In the genomic region with DNA sequence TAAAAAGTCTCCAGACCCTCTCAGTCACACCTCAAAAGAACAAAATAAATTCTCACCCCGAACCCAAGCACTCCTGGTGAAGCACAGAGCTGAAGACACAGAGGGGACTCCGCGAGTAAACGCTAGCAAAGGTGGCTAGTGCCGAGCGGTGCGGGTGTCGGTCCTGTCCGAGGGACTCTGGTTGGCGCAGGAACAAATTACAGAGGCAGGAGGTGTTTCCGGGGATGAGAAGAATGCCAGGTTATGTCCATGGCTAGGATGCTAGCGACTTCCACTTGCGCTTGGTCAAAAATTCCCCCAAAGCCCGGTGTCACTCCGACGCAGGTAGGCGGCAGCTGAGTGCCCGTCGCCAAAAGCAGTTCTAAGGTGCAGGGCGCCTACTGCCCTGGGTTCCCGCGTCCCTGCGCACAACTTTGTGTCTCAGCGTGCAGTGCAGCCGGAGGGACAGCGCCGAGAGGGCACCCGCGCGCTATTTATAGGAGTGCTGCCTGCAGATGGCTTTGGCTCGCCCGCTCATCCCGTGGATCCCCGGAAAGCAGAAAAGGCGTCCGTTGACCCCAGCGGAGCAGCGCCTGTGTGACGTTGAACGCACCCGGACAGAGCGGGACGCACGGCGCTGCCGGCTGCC, we compare ENCODE assay signal across 10 mouse cellular contexts. TPM values are rescaled to one million over a fixed set of nuclear protein-coding genes. Genes with fewer than 3 reads are reported as not detected.
DNase-seq lines count a peak whose midpoint lies in the region; ATAC-seq and TF ChIP-seq lines count a peak whose summit lies in the region.
"Had no signal": no experiment of that assay in that cellular context is flagged by ENCODE, and none has a peak within 500 bp of the region (broad histone marks: within the 10 kb centered on the region; RNA-seq: fewer than 3 reads in every experiment).

No protein-coding gene starts in this region.

- H3K4me2 ChIP-seq in embryonic facial prominence, embryonic 12.5 days (replicated peaks), result peak overlapping the region; percentile 48
- H3K4me2 ChIP-seq in intestine, embryonic 15.5 days (replicated peaks), result peak overlapping the region; percentile 48

- peak overlapping the region; percentile 30 for H3K4me3 ChIP-seq in embryonic facial prominence, embryonic 12.5 days
- peak overlapping the region; percentile 19 for H3K4me3 ChIP-seq in intestine, embryonic 15.5 days (replicated peaks)
- peak overlapping the region; percentile 34 for H3K4me3 ChIP-seq in olfactory bulb, adult 2 months (ENCODE audit: insufficient read depth, low read depth, low read length)

- 1% methylated on average over 46 of the region's 46 CpGs for WGBS in embryonic facial prominence, embryonic 12.5 days
- under 1% methylated on average over 46 of the region's 46 CpGs for WGBS in intestine, embryonic 15.5 days
- WGBS in olfactory bulb, adult 2 months, result under 1% methylated on average over 46 of the region's 46 CpGs

- DNase-seq in kidney, postnatal 10 days, result peak; percentile 7
- DNase-seq in kidney, adult 18-20 months, result no peak
- DNase-seq in gastrocnemius, postnatal 4 days (ENCODE audit: low spot score in 2 of 2), result no peak
- no peak for DNase-seq in adrenal gland, adult 2 months
- DNase-seq in c-Kit-positive CD71-positive TER-119-positive erythroid progenitor cells, embryonic 14.5 days (ENCODE audit: low spot score), result no peak

- H3K36me3 ChIP-seq in embryonic facial prominence, embryonic 12.5 days, result no peaks in the 10 kb centered on the region
- no peaks in the 10 kb centered on the region for H3K36me3 ChIP-seq in intestine, embryonic 15.5 days

- H3K4me1 ChIP-seq in embryonic facial prominence, embryonic 12.5 days, result peaks cover 13% of the 10 kb centered on the region
- H3K4me1 ChIP-seq in intestine, embryonic 15.5 days (replicated peaks), result peaks cover 13% of the 10 kb centered on the region; the same call in 1 of the 2 replicates
- peaks cover 18% of the 10 kb centered on the region; the same call in 1 of the 2 replicates for H3K4me1 ChIP-seq in olfactory bulb, adult 2 months (ENCODE audit: control insufficient read depth, insufficient read depth, low read length)

- no peak overlapping the region for H3K27ac ChIP-seq in embryonic facial prominence, embryonic 12.5 days
- no peak overlapping the region for H3K27ac ChIP-seq in intestine, embryonic 15.5 days
- H3K27ac ChIP-seq in olfactory bulb, adult 2 months (ENCODE audit: insufficient read depth, low read depth, low read length), result no peak overlapping the region

- H3K9ac ChIP-seq in embryonic facial prominence, embryonic 12.5 days, result no peak overlapping the region
- no peak overlapping the region for H3K9ac ChIP-seq in intestine, embryonic 15.5 days

- no peak for ATAC-seq in embryonic facial prominence, embryonic 12.5 days (ENCODE audit: insufficient number of reproducible peaks, insufficient read depth, low FRiP score, low TSS enrichment)
- no peak for ATAC-seq in intestine, embryonic 15.5 days

- TF ChIP-seq POLR2A in olfactory bulb, adult 2 months (IDR thresholded peaks at IDR 0.05; ENCODE audit: insufficient read depth, low read depth, low read length), result no peak

- peaks cover 49% of the 10 kb centered on the region for H3K27me3 ChIP-seq in embryonic facial prominence, embryonic 12.5 days
- H3K27me3 ChIP-seq in intestine, embryonic 15.5 days (replicated peaks), result peaks cover 41% of the 10 kb centered on the region

- no peaks in the 10 kb centered on the region for H3K9me3 ChIP-seq in embryonic facial prominence, embryonic 12.5 days
- no peaks in the 10 kb centered on the region for H3K9me3 ChIP-seq in intestine, embryonic 15.5 days

- TF ChIP-seq CTCF in olfactory bulb, adult 2 months (IDR thresholded peaks at IDR 0.05; ENCODE audit: insufficient read depth, low read depth, low read length), result no peak

RNA-seq across cellular contexts. Expression of a gene that starts 0.5 kb away (rescaled TPM):
- polyA plus RNA-seq in embryonic facial prominence, embryonic 12.5 days (2016; fragmentation: Nextera tagmentation; extraction: Ambion mirVana), result 3.0 and 8.9 TPM in 2 replicates
- polyA plus RNA-seq in intestine, embryonic 15.5 days (2015; fragmentation: Nextera tagmentation; extraction: Ambion mirVana), result 0.05 and 0.15 TPM in 2 replicates
- polyA plus RNA-seq in olfactory bulb, adult 2 months (2012; ENCODE audit: insufficient read depth, insufficient read length, low replicate concordance, missing spikeins), result not detected in 2 replicates
- total RNA-seq in gastrocnemius, postnatal 4 days (2021), result not detected
- total RNA-seq in adrenal gland, adult 2 months (2021), result not detected
- polyA plus RNA-seq in adrenal gland, adult 2 months (2012; rRNA removed), result not detected in 2 replicates
- total RNA-seq: neutrophil, adult 5-6 weeks had no signal
- polyA plus RNA-seq: gonadal fat pad, adult 2 months had no signal
